Mouse (Mus musculus): Measurements from ENCODE around the gene Fbrs. TPM values are rescaled to one million over a fixed set of nuclear protein-coding genes. Genes with fewer than 3 reads are reported as not detected.
"Not testable (repeated sequence)": the region's sequence is repeated elsewhere in the genome, so short reads cannot be mapped to it uniquely, and the experiment has no call there.

Fbrs gene
- polyA plus RNA-seq, 1 experiment from 2014 or later, result 4.9 TPM

- ATAC-seq (ENCODE audit: low read depth); H3K4me3 ChIP-seq (ENCODE audit: low read depth, low read length); H3K27me3 ChIP-seq (ENCODE audit: control insufficient read depth, insufficient read depth, low read depth, low read length); H3K4me2 ChIP-seq (ENCODE audit: low read depth, low read length); H3K4me1 ChIP-seq (ENCODE audit: control insufficient read depth, low read depth, low read length); H3K9ac ChIP-seq (ENCODE audit: low read depth, low read length); H3K27ac ChIP-seq (ENCODE audit: low read length); H3K9me3 ChIP-seq (replicated peaks; ENCODE audit: control insufficient read depth, low read length): not testable (repeated sequence)
- H3K36me3 ChIP-seq (ENCODE audit: control insufficient read depth, insufficient read depth), result peaks cover 27% of the 10 kb centered on the region
- WGBS (ENCODE audit: insufficient replicate concordance), result 82% methylated on average over 3 of the region's 3 CpGs
These were observed 20.5 kb upstream of the Fbrs start for GRCm38 (mm10) chr7:127458371-127459122.

- not testable (repeated sequence) for H3K4me1 ChIP-seq (ENCODE audit: control insufficient read depth, low read depth, low read length); H3K9ac ChIP-seq (ENCODE audit: low read depth, low read length); ATAC-seq (ENCODE audit: low read depth); H3K27ac ChIP-seq (ENCODE audit: low read length); H3K27me3 ChIP-seq (ENCODE audit: control insufficient read depth, insufficient read depth, low read depth, low read length); H3K9me3 ChIP-seq (replicated peaks; ENCODE audit: control insufficient read depth, low read length)
- Histone ChIP-seq H3K4me2 (ENCODE audit: low read depth, low read length) (peak within 1 kb of the TSS; percentile 19), H3K36me3 (ENCODE audit: control insufficient read depth, insufficient read depth) (peaks cover 27% of the 10 kb centered on the region), H3K4me3 (ENCODE audit: low read depth, low read length) (peak within 1 kb of the TSS; percentile 4; the same call in 1 of the 2 replicates)
- 87% methylated on average over 8 of the region's 8 CpGs for WGBS (ENCODE audit: insufficient replicate concordance)
These were observed 19.7 kb upstream of the Fbrs start, which contains the start of gene Prr14 for GRCm38 (mm10) chr7:127459311-127459710. Gene Prr14, plus strand, starts transcription at chr7:127459611.

- Histone ChIP-seq H3K4me1 (ENCODE audit: control insufficient read depth, low read depth, low read length) (peaks cover 9% of the 10 kb centered on the region), H3K4me2 (ENCODE audit: low read depth, low read length) (no peak overlapping the region), H3K9ac (ENCODE audit: low read depth, low read length) (no peak overlapping the region), H3K4me3 (ENCODE audit: low read depth, low read length) (no peak overlapping the region), H3K27ac (ENCODE audit: low read length) (no peak overlapping the region), H3K9me3 (replicated peaks; ENCODE audit: control insufficient read depth, low read length) (no peaks in the 10 kb centered on the region), H3K36me3 (ENCODE audit: control insufficient read depth, insufficient read depth) (peaks cover 10% of the 10 kb centered on the region), H3K27me3 (ENCODE audit: control insufficient read depth, insufficient read depth, low read depth, low read length) (no peaks in the 10 kb centered on the region)
- ATAC-seq (ENCODE audit: low read depth), result no peak
- 73% methylated on average over 3 of the region's 3 CpGs for WGBS (ENCODE audit: insufficient replicate concordance)
These were observed 13.8 kb upstream of the Fbrs start for GRCm38 (mm10) chr7:127465191-127465590.

- H3K36me3 ChIP-seq (ENCODE audit: control insufficient read depth, insufficient read depth); H3K27me3 ChIP-seq (ENCODE audit: control insufficient read depth, insufficient read depth, low read depth, low read length); H3K4me2 ChIP-seq (ENCODE audit: low read depth, low read length); H3K27ac ChIP-seq (ENCODE audit: low read length); H3K4me3 ChIP-seq (ENCODE audit: low read depth, low read length); H3K9me3 ChIP-seq (replicated peaks; ENCODE audit: control insufficient read depth, low read length); H3K9ac ChIP-seq (ENCODE audit: low read depth, low read length): not testable (repeated sequence)
- peaks cover 10% of the 10 kb centered on the region for H3K4me1 ChIP-seq (ENCODE audit: control insufficient read depth, low read depth, low read length)
- WGBS (ENCODE audit: insufficient replicate concordance), result 79% methylated on average over 2 of the region's 2 CpGs
- peak; percentile 66 for ATAC-seq (ENCODE audit: low read depth)
These were observed 13.3 kb upstream of the Fbrs start for GRCm38 (mm10) chr7:127465670-127466069.

GRCm38 (mm10) chr7:127466606-127467005, 12.4 kb upstream of the Fbrs start:
- H3K9ac ChIP-seq (ENCODE audit: low read depth, low read length), result no peak overlapping the region
- no peaks in the 10 kb centered on the region for H3K9me3 ChIP-seq (replicated peaks; ENCODE audit: control insufficient read depth, low read length)
- peaks cover 7% of the 10 kb centered on the region for H3K36me3 ChIP-seq (ENCODE audit: control insufficient read depth, insufficient read depth)
- WGBS (ENCODE audit: insufficient replicate concordance), result 87% methylated on average over 4 of the region's 4 CpGs
- H3K27ac ChIP-seq (ENCODE audit: low read length), result no peak overlapping the region
- H3K4me2 ChIP-seq (ENCODE audit: low read depth, low read length), result no peak overlapping the region
- no peaks in the 10 kb centered on the region for H3K27me3 ChIP-seq (ENCODE audit: control insufficient read depth, insufficient read depth, low read depth, low read length)
- H3K4me3 ChIP-seq (ENCODE audit: low read depth, low read length), result no peak overlapping the region
- peaks cover 10% of the 10 kb centered on the region for H3K4me1 ChIP-seq (ENCODE audit: control insufficient read depth, low read depth, low read length)
- ATAC-seq (ENCODE audit: low read depth), result no peak

GRCm38 (mm10) chr7:127470011-127470715, 8.8 kb upstream of the Fbrs start:
- WGBS (ENCODE audit: insufficient replicate concordance), result 9% methylated on average over 10 of the region's 10 CpGs
- H3K27ac ChIP-seq (ENCODE audit: low read length), result peak overlapping the region; percentile 97
- H3K4me3 ChIP-seq (ENCODE audit: low read depth, low read length), result peak overlapping the region; percentile 88
- H3K9ac ChIP-seq (ENCODE audit: low read depth, low read length), result peak overlapping the region; percentile 92
- peaks cover 28% of the 10 kb centered on the region for H3K36me3 ChIP-seq (ENCODE audit: control insufficient read depth, insufficient read depth)
- 0 out of 2 replicates have a peak, but pooled peaks have one; percentile 8 for ATAC-seq (ENCODE audit: low read depth)
- H3K27me3 ChIP-seq (ENCODE audit: control insufficient read depth, insufficient read depth, low read depth, low read length), result no peaks in the 10 kb centered on the region
- peak overlapping the region; percentile 89 for H3K4me2 ChIP-seq (ENCODE audit: low read depth, low read length)
- peaks cover 18% of the 10 kb centered on the region for H3K4me1 ChIP-seq (ENCODE audit: control insufficient read depth, low read depth, low read length)
- no peaks in the 10 kb centered on the region for H3K9me3 ChIP-seq (replicated peaks; ENCODE audit: control insufficient read depth, low read length)

- Histone ChIP-seq H3K4me3 (ENCODE audit: low read depth, low read length) (peak overlapping the region; percentile 88), H3K9me3 (replicated peaks; ENCODE audit: control insufficient read depth, low read length) (no peaks in the 10 kb centered on the region), H3K27ac (ENCODE audit: low read length) (peak overlapping the region; percentile 97), H3K4me2 (ENCODE audit: low read depth, low read length) (peak overlapping the region; percentile 89), H3K4me1 (ENCODE audit: control insufficient read depth, low read depth, low read length) (peaks cover 15% of the 10 kb centered on the region), H3K27me3 (ENCODE audit: control insufficient read depth, insufficient read depth, low read depth, low read length) (no peaks in the 10 kb centered on the region), H3K36me3 (ENCODE audit: control insufficient read depth, insufficient read depth) (peaks cover 36% of the 10 kb centered on the region), H3K9ac (ENCODE audit: low read depth, low read length) (peak overlapping the region; percentile 92)
- peak; percentile 93 for ATAC-seq (ENCODE audit: low read depth)
- under 1% methylated on average over 45 of the region's 46 CpGs for WGBS (ENCODE audit: insufficient replicate concordance)
These were observed 8.0 kb upstream of the Fbrs start for GRCm38 (mm10) chr7:127470743-127471645.

GRCm38 (mm10) chr7:127471646-127472010, 7.4 kb upstream of the Fbrs start:
- Histone ChIP-seq H3K9me3 (replicated peaks; ENCODE audit: control insufficient read depth, low read length) (no peaks in the 10 kb centered on the region), H3K27me3 (ENCODE audit: control insufficient read depth, insufficient read depth, low read depth, low read length) (no peaks in the 10 kb centered on the region), H3K4me1 (ENCODE audit: control insufficient read depth, low read depth, low read length) (peaks cover 18% of the 10 kb centered on the region), H3K4me2 (ENCODE audit: low read depth, low read length) (peak overlapping the region; percentile 89), H3K36me3 (ENCODE audit: control insufficient read depth, insufficient read depth) (peaks cover 41% of the 10 kb centered on the region), H3K9ac (ENCODE audit: low read depth, low read length) (peak overlapping the region; percentile 92), H3K4me3 (ENCODE audit: low read depth, low read length) (peak overlapping the region; percentile 88), H3K27ac (ENCODE audit: low read length) (peak overlapping the region; percentile 97)
- WGBS (ENCODE audit: insufficient replicate concordance), result under 1% methylated on average over 24 of the region's 25 CpGs
- ATAC-seq (ENCODE audit: low read depth), result peak; percentile 22

All from liver, embryonic 16.5 days (tissue).